In the genomic region with DNA sequence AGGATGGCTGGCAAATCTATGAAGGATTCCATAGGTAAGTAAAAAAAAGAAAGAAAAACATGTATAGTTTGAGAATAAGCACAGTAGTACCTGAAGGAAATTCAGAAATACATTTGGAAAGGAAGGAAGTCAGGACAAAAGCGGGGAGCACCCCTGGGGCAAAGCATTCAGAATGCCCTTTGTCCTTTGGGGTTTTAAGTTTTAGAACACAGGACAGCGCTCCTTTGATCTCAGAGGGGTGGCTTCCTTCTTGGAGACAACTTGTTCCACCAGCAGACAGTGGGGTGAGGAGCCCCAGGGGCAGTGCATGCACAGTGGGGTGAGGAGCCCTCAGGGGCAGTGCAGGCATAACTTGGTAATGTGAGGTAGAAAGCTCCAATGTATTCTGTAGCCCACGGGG, we compare ENCODE assay signal across 21 mouse cellular contexts. TPM values are rescaled to one million over a fixed set of nuclear protein-coding genes. Genes with fewer than 3 reads are reported as not detected.
DNase-seq lines count a peak whose midpoint lies in the region; ATAC-seq lines count a peak whose summit lies in the region.
"Had no signal": no experiment of that assay in that cellular context is flagged by ENCODE, and none has a peak within 500 bp of the region (broad histone marks: within the 10 kb centered on the region; RNA-seq: fewer than 3 reads in every experiment).

No protein-coding gene starts in this region.

- peak overlapping the region; percentile 82 for H3K27ac ChIP-seq in forebrain, embryonic 10.5 days
- no peak overlapping the region for H3K27ac ChIP-seq in forebrain, embryonic 11.5 days (ENCODE audit: low read depth, low read length)
- no peak overlapping the region for H3K27ac ChIP-seq in hindbrain, embryonic 11.5 days (ENCODE audit: low read depth, low read length)
- no peak overlapping the region for H3K27ac ChIP-seq in hindbrain, embryonic 13.5 days
- H3K27ac ChIP-seq in neural tube, embryonic 15.5 days (replicated peaks): 0 out of 2 replicates have a peak overlapping the region, but pooled peaks have one; percentile 28
- H3K27ac ChIP-seq: embryonic facial prominence, embryonic 13.5 days; gastrocnemius, adult 2 months; hindbrain, embryonic 14.5 days had no signal

- no peak for DNase-seq in forebrain, embryonic 10.5 days (ENCODE audit: extremely low spot score, low spot score)
- DNase-seq in forebrain, embryonic 11.5 days (ENCODE audit: low spot score): no peak
- no peak for DNase-seq in hindbrain, embryonic 11.5 days (ENCODE audit: low spot score)
- DNase-seq in neural tube, embryonic 10.5 days (ENCODE audit: extremely low spot score, low spot score): no peak
- DNase-seq in kidney, postnatal 25 days: no peak
- no peak for DNase-seq in lung, adult 18-20 months
- DNase-seq: adrenal gland, adult 2 months; adrenal gland, postnatal 25 days; B cell, adult 2 months; cerebellum, adult 18-20 months; cerebellum, postnatal 10 days; gastrocnemius, adult 2 months; gastrocnemius, postnatal 25 days had no signal

- no peak overlapping the region for H3K9ac ChIP-seq in forebrain, embryonic 11.5 days (ENCODE audit: low read length)
- H3K9ac ChIP-seq in hindbrain, embryonic 11.5 days (ENCODE audit: low read depth, low read length): 0 out of 2 replicates have a peak overlapping the region, but pooled peaks have one; percentile 4
- H3K9ac ChIP-seq in hindbrain, embryonic 13.5 days: no peak overlapping the region
- no peak overlapping the region for H3K9ac ChIP-seq in neural tube, embryonic 15.5 days (replicated peaks)
- H3K9ac ChIP-seq: embryonic facial prominence, embryonic 13.5 days; heart, embryonic 12.5 days; hindbrain, embryonic 14.5 days had no signal

- 12% methylated on average over 3 of the region's 3 CpGs for WGBS in forebrain, embryonic 10.5 days
- 6% methylated on average over 3 of the region's 3 CpGs for WGBS in forebrain, embryonic 11.5 days
- WGBS in hindbrain, embryonic 11.5 days: 17% methylated on average over 3 of the region's 3 CpGs
- 18% methylated on average over 3 of the region's 3 CpGs for WGBS in hindbrain, embryonic 13.5 days
- WGBS in neural tube, embryonic 15.5 days: 18% methylated on average over 3 of the region's 3 CpGs

- ATAC-seq in forebrain, embryonic 11.5 days (replicated peaks; ENCODE audit: low FRiP score): no peak
- ATAC-seq in hindbrain, embryonic 11.5 days (ENCODE audit: low FRiP score): no peak
- ATAC-seq in hindbrain, embryonic 13.5 days (ENCODE audit: low FRiP score): no peak
- ATAC-seq in neural tube, embryonic 15.5 days (ENCODE audit: low FRiP score): no peak
- ATAC-seq: CD4-positive, CD25-positive, alpha-beta regulatory T cell, adult 4 months; intestine, embryonic 16.5 days had no signal

- H3K27me3 ChIP-seq in forebrain, embryonic 10.5 days (ENCODE audit: poor library complexity, severe bottlenecking): peaks cover 38% of the 10 kb centered on the region
- no peaks in the 10 kb centered on the region for H3K27me3 ChIP-seq in forebrain, embryonic 11.5 days (ENCODE audit: control insufficient read depth, insufficient read depth, low read length)
- no peaks in the 10 kb centered on the region; the same call in 1 of the 2 replicates for H3K27me3 ChIP-seq in hindbrain, embryonic 11.5 days (ENCODE audit: control insufficient read depth, insufficient read depth, low read length)
- peaks cover 26% of the 10 kb centered on the region for H3K27me3 ChIP-seq in hindbrain, embryonic 13.5 days
- peaks cover 5% of the 10 kb centered on the region; the same call in 1 of the 2 replicates for H3K27me3 ChIP-seq in neural tube, embryonic 15.5 days (replicated peaks)

- H3K36me3 ChIP-seq in forebrain, embryonic 10.5 days (replicated peaks): no peaks in the 10 kb centered on the region
- no peaks in the 10 kb centered on the region for H3K36me3 ChIP-seq in forebrain, embryonic 11.5 days (ENCODE audit: control insufficient read depth, insufficient read depth, low read length)
- no peaks in the 10 kb centered on the region for H3K36me3 ChIP-seq in hindbrain, embryonic 11.5 days (ENCODE audit: control insufficient read depth, insufficient read depth, low read length)
- H3K36me3 ChIP-seq in hindbrain, embryonic 13.5 days: no peaks in the 10 kb centered on the region
- no peaks in the 10 kb centered on the region for H3K36me3 ChIP-seq in neural tube, embryonic 15.5 days
- H3K36me3 ChIP-seq: embryonic facial prominence, embryonic 13.5 days; heart, embryonic 12.5 days had no signal

- H3K9me3 ChIP-seq in forebrain, embryonic 10.5 days: no peaks in the 10 kb centered on the region
- H3K9me3 ChIP-seq in forebrain, embryonic 11.5 days (ENCODE audit: control insufficient read depth, low read length): no peaks in the 10 kb centered on the region
- H3K9me3 ChIP-seq in hindbrain, embryonic 11.5 days (ENCODE audit: control insufficient read depth, low read length): no peaks in the 10 kb centered on the region
- H3K9me3 ChIP-seq in hindbrain, embryonic 13.5 days: no peaks in the 10 kb centered on the region
- no peaks in the 10 kb centered on the region for H3K9me3 ChIP-seq in neural tube, embryonic 15.5 days (replicated peaks)
- H3K9me3 ChIP-seq: embryonic facial prominence, embryonic 13.5 days; heart, embryonic 12.5 days had no signal

- peaks cover 65% of the 10 kb centered on the region for H3K4me1 ChIP-seq in forebrain, embryonic 10.5 days
- peaks cover 23% of the 10 kb centered on the region for H3K4me1 ChIP-seq in forebrain, embryonic 11.5 days (replicated peaks; ENCODE audit: control insufficient read depth, insufficient read depth, low read length)
- peaks cover 8% of the 10 kb centered on the region for H3K4me1 ChIP-seq in hindbrain, embryonic 11.5 days (replicated peaks; ENCODE audit: control insufficient read depth, insufficient read depth, low read length)
- H3K4me1 ChIP-seq in hindbrain, embryonic 13.5 days (replicated peaks): peaks cover 34% of the 10 kb centered on the region
- peaks cover 31% of the 10 kb centered on the region for H3K4me1 ChIP-seq in neural tube, embryonic 15.5 days

- no peak overlapping the region for H3K4me3 ChIP-seq in forebrain, embryonic 10.5 days
- H3K4me3 ChIP-seq in forebrain, embryonic 11.5 days (ENCODE audit: low read depth, low read length): no peak overlapping the region
- H3K4me3 ChIP-seq in hindbrain, embryonic 11.5 days (ENCODE audit: low read depth, low read length): no peak overlapping the region
- no peak overlapping the region for H3K4me3 ChIP-seq in hindbrain, embryonic 13.5 days
- no peak overlapping the region for H3K4me3 ChIP-seq in neural tube, embryonic 15.5 days (replicated peaks)
- H3K4me3 ChIP-seq: embryonic facial prominence, embryonic 13.5 days; gastrocnemius, adult 2 months; heart, embryonic 12.5 days had no signal

- no peak overlapping the region for H3K4me2 ChIP-seq in forebrain, embryonic 11.5 days (ENCODE audit: low read depth, low read length, severe bottlenecking)
- H3K4me2 ChIP-seq in hindbrain, embryonic 11.5 days (replicated peaks; ENCODE audit: low read depth, low read length): no peak overlapping the region
- H3K4me2 ChIP-seq in hindbrain, embryonic 13.5 days: no peak overlapping the region
- H3K4me2 ChIP-seq in neural tube, embryonic 15.5 days: no peak overlapping the region
- H3K4me2 ChIP-seq: embryonic facial prominence, embryonic 13.5 days; heart, embryonic 12.5 days; hindbrain, embryonic 14.5 days had no signal

RNA-seq across cellular contexts. Expression of gene Dmrtb1, which starts 49.6 kb away (rescaled TPM):
- polyA plus RNA-seq in forebrain, embryonic 10.5 days (2016; fragmentation: Nextera tagmentation; extraction: Ambion mirVana): 0.87 and 2.7 TPM in 2 replicates
- 6.0 and 7.4 TPM in 2 replicates for polyA plus RNA-seq in forebrain, embryonic 11.5 days (2014; fragmentation: Nextera tagmentation; extraction: Ambion mirVana)
- 13.8 and 16.6 TPM in 2 replicates for polyA plus RNA-seq in hindbrain, embryonic 11.5 days (2014; fragmentation: Nextera tagmentation; extraction: Ambion mirVana)
- polyA plus RNA-seq in hindbrain, embryonic 13.5 days (2015; fragmentation: Nextera tagmentation; extraction: Ambion mirVana): 21.8 and 26.3 TPM in 2 replicates
- polyA plus RNA-seq in neural tube, embryonic 15.5 days (2015; fragmentation: Nextera tagmentation; extraction: Ambion mirVana): 7.7 and 9.0 TPM in 2 replicates
- polyA plus RNA-seq: adrenal gland, adult 2 months; CD4-positive, CD25-positive, alpha-beta regulatory T cell, adult 4 months; heart, embryonic 16.5 days; intestine, embryonic 16.5 days had no signal

Comparison
In these comparisons a context has a peak if more than half of its experiments do, and no peak if none do; other contexts are left out.
1. H3K27ac ChIP-seq: peak in forebrain, embryonic 10.5 days (single experiment) and neural tube, embryonic 15.5 days (single experiment); none in forebrain, embryonic 11.5 days (single experiment), hindbrain, embryonic 11.5 days (single experiment) and hindbrain, embryonic 13.5 days (single experiment).